ENCODE assay signal across 16 mouse cellular contexts in the genomic region with DNA sequence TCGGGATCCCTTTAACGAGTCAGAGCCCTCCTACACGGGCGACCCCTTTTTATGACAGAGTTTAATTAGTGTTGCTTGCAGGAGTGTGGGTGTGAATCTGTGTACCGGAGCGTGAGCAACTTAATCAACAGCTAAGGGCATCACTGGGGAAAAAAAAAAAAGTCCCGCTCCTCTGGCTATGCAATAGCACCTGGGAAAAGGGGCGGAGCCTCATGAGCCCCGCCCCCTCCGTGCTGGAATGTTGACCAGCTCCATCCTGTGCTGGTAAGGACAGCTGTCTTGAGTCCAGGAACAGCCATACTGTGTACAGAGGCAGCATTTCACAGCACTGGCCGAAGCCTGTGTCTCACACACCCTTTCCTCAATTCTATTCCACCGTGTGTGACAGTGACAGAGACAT. TPM values are rescaled to one million over a fixed set of nuclear protein-coding genes. Genes with fewer than 3 reads are reported as not detected.
DNase-seq lines count a peak whose midpoint lies in the region; ATAC-seq lines count a peak whose summit lies in the region.
"Had no signal": no experiment of that assay in that cellular context is flagged by ENCODE, and none has a peak within 500 bp of the region (broad histone marks: within the 10 kb centered on the region; RNA-seq: fewer than 3 reads in every experiment).

No protein-coding gene starts in this region.

- no peak overlapping the region for H3K9ac ChIP-seq in kidney, embryonic 15.5 days
- no peak overlapping the region for H3K9ac ChIP-seq in lung, embryonic 16.5 days (ENCODE audit: low read length)
- no peak overlapping the region for H3K9ac ChIP-seq in forebrain, embryonic 11.5 days (ENCODE audit: low read length)
- H3K9ac ChIP-seq: hindbrain, embryonic 13.5 days; limb, embryonic 12.5 days had no signal

- 18% methylated on average over 12 of the region's 12 CpGs for WGBS in kidney, embryonic 15.5 days
- WGBS in lung, embryonic 16.5 days = 30% methylated on average over 12 of the region's 12 CpGs
- 29% methylated on average over 12 of the region's 12 CpGs for WGBS in forebrain, embryonic 11.5 days

- no peaks in the 10 kb centered on the region for H3K9me3 ChIP-seq in kidney, embryonic 15.5 days (replicated peaks)
- H3K9me3 ChIP-seq in lung, embryonic 16.5 days (ENCODE audit: control insufficient read depth, low read length) = no peaks in the 10 kb centered on the region
- H3K9me3 ChIP-seq in forebrain, embryonic 11.5 days (ENCODE audit: control insufficient read depth, low read length) = no peaks in the 10 kb centered on the region
- H3K9me3 ChIP-seq: forebrain, embryonic 10.5 days; hindbrain, embryonic 13.5 days; limb, embryonic 12.5 days had no signal

- H3K4me3 ChIP-seq in kidney, embryonic 15.5 days (replicated peaks) = no peak overlapping the region
- no peak overlapping the region for H3K4me3 ChIP-seq in lung, embryonic 16.5 days (ENCODE audit: low read length)
- no peak overlapping the region for H3K4me3 ChIP-seq in forebrain, embryonic 11.5 days (ENCODE audit: low read depth, low read length)
- H3K4me3 ChIP-seq: forebrain, embryonic 10.5 days; hindbrain, embryonic 13.5 days; limb, embryonic 12.5 days had no signal

- no peak overlapping the region for H3K4me2 ChIP-seq in kidney, embryonic 15.5 days
- H3K4me2 ChIP-seq in lung, embryonic 16.5 days (ENCODE audit: low read depth, low read length) = no peak overlapping the region
- no peak overlapping the region for H3K4me2 ChIP-seq in forebrain, embryonic 11.5 days (ENCODE audit: low read depth, low read length, severe bottlenecking)
- H3K4me2 ChIP-seq: hindbrain, embryonic 13.5 days; limb, embryonic 12.5 days had no signal

- peaks cover 5% of the 10 kb centered on the region for H3K27me3 ChIP-seq in kidney, embryonic 15.5 days
- H3K27me3 ChIP-seq in lung, embryonic 16.5 days (ENCODE audit: control insufficient read depth, insufficient read depth, low read depth, low read length) = no peaks in the 10 kb centered on the region
- H3K27me3 ChIP-seq in forebrain, embryonic 11.5 days (ENCODE audit: control insufficient read depth, insufficient read depth, low read length) = no peaks in the 10 kb centered on the region
- H3K27me3 ChIP-seq: limb, embryonic 12.5 days had no signal

- ATAC-seq in kidney, embryonic 15.5 days (replicated peaks; ENCODE audit: low FRiP score) = peak; percentile 84
- peak; percentile 61 for ATAC-seq in lung, embryonic 16.5 days (ENCODE audit: low read depth)
- ATAC-seq in forebrain, embryonic 11.5 days (replicated peaks; ENCODE audit: low FRiP score) = no peak

- peak; percentile 38 to 65 for DNase-seq in lung, adult 18-20 months
- DNase-seq in lung, postnatal 25 days (ENCODE audit: low spot score) = no peak
- DNase-seq in testis, postnatal 14 days (ENCODE audit: low spot score) = peak; percentile 53
- DNase-seq in adrenal gland, adult 18-20 months (ENCODE audit: low spot score in 2 of 2) = no peak
- DNase-seq in forebrain, embryonic 11.5 days (ENCODE audit: low spot score) = no peak
- no peak for DNase-seq in left cerebral cortex, adult 11 months (ENCODE audit: low spot score)
- DNase-seq: adrenal gland, postnatal 25 days; gastrocnemius, postnatal 14 days; layer of hippocampus, adult 9-11 months; thymus, postnatal 4 days had no signal

- H3K36me3 ChIP-seq in kidney, embryonic 15.5 days = no peaks in the 10 kb centered on the region
- no peaks in the 10 kb centered on the region for H3K36me3 ChIP-seq in lung, embryonic 16.5 days (ENCODE audit: control insufficient read depth, insufficient read depth, low read length)
- no peaks in the 10 kb centered on the region for H3K36me3 ChIP-seq in forebrain, embryonic 11.5 days (ENCODE audit: control insufficient read depth, insufficient read depth, low read length)
- H3K36me3 ChIP-seq: forebrain, embryonic 10.5 days; hindbrain, embryonic 13.5 days; limb, embryonic 12.5 days had no signal

- peaks cover 14% of the 10 kb centered on the region for H3K4me1 ChIP-seq in kidney, embryonic 15.5 days
- H3K4me1 ChIP-seq in lung, embryonic 16.5 days (replicated peaks; ENCODE audit: control insufficient read depth, insufficient read depth, low read length) = no peaks in the 10 kb centered on the region
- peaks cover 15% of the 10 kb centered on the region; the same call in 1 of the 2 replicates for H3K4me1 ChIP-seq in forebrain, embryonic 11.5 days (replicated peaks; ENCODE audit: control insufficient read depth, insufficient read depth, low read length)

- no peak overlapping the region for H3K27ac ChIP-seq in kidney, embryonic 15.5 days
- H3K27ac ChIP-seq in lung, embryonic 16.5 days (ENCODE audit: low read length) = no peak overlapping the region
- H3K27ac ChIP-seq in forebrain, embryonic 11.5 days (ENCODE audit: low read depth, low read length) = no peak overlapping the region
- H3K27ac ChIP-seq: forebrain, embryonic 10.5 days; hindbrain, embryonic 13.5 days; limb, embryonic 12.5 days had no signal

RNA-seq across cellular contexts. Expression of a gene that starts 33.7 kb away (rescaled TPM):
- polyA plus RNA-seq in kidney, embryonic 15.5 days (2015; fragmentation: Nextera tagmentation; extraction: Ambion mirVana) = 3.8 and 4.8 TPM in 2 replicates
- polyA plus RNA-seq in lung, embryonic 16.5 days (2015; fragmentation: Nextera tagmentation; extraction: Ambion mirVana) = 3.5 and 3.7 TPM in 2 replicates
- total RNA-seq in adrenal gland, adult 18-20 months (2021) = 10 to 100 TPM; 25.2 to 29.7 TPM
- 1.6 and 2.4 TPM in 2 replicates for polyA plus RNA-seq in forebrain, embryonic 11.5 days (2014; fragmentation: Nextera tagmentation; extraction: Ambion mirVana)

RNA-seq across cellular contexts. Expression of a gene that starts 38.4 kb away (rescaled TPM):
- 0.66 and 0.92 TPM in 2 replicates for polyA plus RNA-seq in kidney, embryonic 15.5 days (2015; fragmentation: Nextera tagmentation; extraction: Ambion mirVana)
- 0.41 and 0.43 TPM in 2 replicates for polyA plus RNA-seq in lung, embryonic 16.5 days (2015; fragmentation: Nextera tagmentation; extraction: Ambion mirVana)
- 1 to 10 TPM; 6.5 to 8.5 TPM for total RNA-seq in adrenal gland, adult 18-20 months (2021)
- polyA plus RNA-seq in forebrain, embryonic 11.5 days (2014; fragmentation: Nextera tagmentation; extraction: Ambion mirVana) = 3.1 and 3.4 TPM in 2 replicates
- total RNA-seq: gastrocnemius, postnatal 14 days; megakaryocyte-erythroid progenitor cell, adult 5-6 weeks had no signal

Comparison
In these comparisons a context has a peak if more than half of its experiments do, and no peak if none do; other contexts are left out.
1. DNase-seq: peak in lung, adult 18-20 months (2 of 2) and testis, postnatal 14 days (single experiment); none in lung, postnatal 25 days (single experiment), adrenal gland, adult 18-20 months (0 of 2), forebrain, embryonic 11.5 days (single experiment) and left cerebral cortex, adult 11 months (single experiment).